Mouse (Mus musculus) hindbrain, embryonic 12.5 days (tissue): ENCODE measurements at regions not wholly inside any gene's neighbourhood (a gene's known extent, or its start where the extent isn't known, plus 50 kb on each side); places are given as distances from the start of the nearest gene placed in this dataset.

ENCODE experiments used
- ATAC-seq: fragments of 200-750 bp; cut with Nextera tagmentation; 2 replicates; pipeline ENCODE4 v1.8.0; 2017; ENCODE audit warnings: moderate TSS enrichment; ENCODE audit not compliant: low FRiP score
- H3K27ac ChIP-seq: fragments of 300-500 bp; sonication (generic); 2 replicates; pipeline ENCODE4 v1.5.1; 2016; ENCODE audit warnings: mild to moderate bottlenecking
- H3K27me3 ChIP-seq: fragments of 300-500 bp; sonication (generic); 2 replicates; pipeline ENCODE4 v1.6.1; 2016; ENCODE audit warnings: mild to moderate bottlenecking
- H3K36me3 ChIP-seq: fragments of 300-500 bp; sonication (generic); 2 replicates; pipeline ENCODE4 v1.6.1; 2016; ENCODE audit warnings: mild to moderate bottlenecking
- H3K4me1 ChIP-seq: fragments of 300-500 bp; sonication (generic); 2 replicates; pipeline ENCODE4 v1.6.1; 2016
- H3K4me2 ChIP-seq: fragments of 300-500 bp; sonication (generic); replicated peaks from 2 replicates; pipeline ENCODE4 v1.6.1; 2016; ENCODE audit warnings: mild to moderate bottlenecking
- H3K4me3 ChIP-seq: fragments of 300-500 bp; sonication (generic); 2 replicates; pipeline ENCODE4 v1.5.1; 2016; ENCODE audit warnings: mild to moderate bottlenecking
- H3K9ac ChIP-seq: fragments of 300-500 bp; sonication (generic); 2 replicates; pipeline ENCODE4 v1.6.1; 2016; ENCODE audit warnings: mild to moderate bottlenecking, moderate library complexity
- H3K9me3 ChIP-seq: fragments of 300-500 bp; sonication (generic); replicated peaks from 2 replicates; pipeline ENCODE4 v1.6.1; 2016; ENCODE audit warnings: mild to moderate bottlenecking
- WGBS: fragments of 180-500 bp; shearing (Covaris S2); methylation state at CpG from one replicate; pipeline ENCODE4 v1.1.7; 2016; 5-methylcytosine and 5-hydroxymethylcytosine counted together

DNA sequence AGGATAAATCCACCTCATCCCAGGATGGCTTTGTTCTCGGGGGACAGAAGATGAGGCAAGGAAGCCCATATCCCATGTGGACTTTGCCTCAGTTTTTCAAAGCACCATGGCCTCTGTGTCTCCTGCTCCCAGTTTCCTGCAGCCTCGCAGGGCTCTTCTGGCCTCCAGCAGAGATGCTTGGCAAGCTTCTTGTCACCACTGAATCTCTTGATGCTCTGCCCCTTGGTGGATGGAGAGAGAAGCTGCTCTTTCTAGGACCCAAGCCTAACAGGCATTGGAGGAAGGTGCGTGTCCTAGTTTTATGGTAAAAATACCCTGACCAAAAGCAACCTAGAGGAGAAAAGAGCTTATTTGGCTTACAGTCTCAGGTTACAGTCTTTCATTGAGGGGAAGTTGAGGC, 97.1 kb upstream of the Trpm1 start:
- Histone ChIP-seq H3K36me3 (no peaks in the 10 kb centered on the region), H3K27ac (no peak overlapping the region), H3K27me3 (no peaks in the 10 kb centered on the region), H3K4me1 (peaks cover 12% of the 10 kb centered on the region), H3K9me3 (no peaks in the 10 kb centered on the region), H3K9ac (no peak overlapping the region), H3K4me3 (no peak overlapping the region), H3K4me2 (no peak overlapping the region)
- 83% methylated on average over 3 of the region's 3 CpGs for WGBS
- no peak for ATAC-seq

- 84% methylated on average over 4 of the region's 4 CpGs for WGBS
- H3K4me1 ChIP-seq, result peaks cover 12% of the 10 kb centered on the region
- no peak overlapping the region for H3K27ac ChIP-seq
- H3K9ac ChIP-seq, result no peak overlapping the region
- no peak for ATAC-seq
- H3K4me3 ChIP-seq, result no peak overlapping the region
- H3K9me3 ChIP-seq, result no peaks in the 10 kb centered on the region
- no peak overlapping the region for H3K4me2 ChIP-seq
- H3K27me3 ChIP-seq, result no peaks in the 10 kb centered on the region
- no peaks in the 10 kb centered on the region for H3K36me3 ChIP-seq
Observed at GRCm38 (mm10) chr7:64054996-64055395, 98.6 kb upstream of the Trpm1 start.

GRCm38 (mm10) chr7:64053766-64054165, 99.9 kb upstream of the Trpm1 start:
- H3K4me1 ChIP-seq, result peaks cover 13% of the 10 kb centered on the region
- H3K9ac ChIP-seq, result no peak overlapping the region
- H3K36me3 ChIP-seq, result no peaks in the 10 kb centered on the region
- no peak overlapping the region for H3K4me3 ChIP-seq
- H3K9me3 ChIP-seq, result no peaks in the 10 kb centered on the region
- 52% methylated on average over 12 of the region's 12 CpGs for WGBS
- H3K27ac ChIP-seq, result no peak overlapping the region
- ATAC-seq, result no peak
- H3K4me2 ChIP-seq, result no peak overlapping the region
- no peaks in the 10 kb centered on the region for H3K27me3 ChIP-seq

- no peaks in the 10 kb centered on the region for H3K36me3 ChIP-seq
- ATAC-seq, result no peak
- H3K27me3 ChIP-seq, result no peaks in the 10 kb centered on the region
- 90% methylated on average over 9 of the region's 9 CpGs for WGBS
- no peak overlapping the region for H3K9ac ChIP-seq
- H3K4me3 ChIP-seq, result no peak overlapping the region
- H3K9me3 ChIP-seq, result no peaks in the 10 kb centered on the region
- H3K27ac ChIP-seq, result no peak overlapping the region
- no peak overlapping the region for H3K4me2 ChIP-seq
- H3K4me1 ChIP-seq, result peaks cover 12% of the 10 kb centered on the region
Observed at GRCm38 (mm10) chr7:64052400-64052799, 101.2 kb upstream of the Trpm1 start.

DNA sequence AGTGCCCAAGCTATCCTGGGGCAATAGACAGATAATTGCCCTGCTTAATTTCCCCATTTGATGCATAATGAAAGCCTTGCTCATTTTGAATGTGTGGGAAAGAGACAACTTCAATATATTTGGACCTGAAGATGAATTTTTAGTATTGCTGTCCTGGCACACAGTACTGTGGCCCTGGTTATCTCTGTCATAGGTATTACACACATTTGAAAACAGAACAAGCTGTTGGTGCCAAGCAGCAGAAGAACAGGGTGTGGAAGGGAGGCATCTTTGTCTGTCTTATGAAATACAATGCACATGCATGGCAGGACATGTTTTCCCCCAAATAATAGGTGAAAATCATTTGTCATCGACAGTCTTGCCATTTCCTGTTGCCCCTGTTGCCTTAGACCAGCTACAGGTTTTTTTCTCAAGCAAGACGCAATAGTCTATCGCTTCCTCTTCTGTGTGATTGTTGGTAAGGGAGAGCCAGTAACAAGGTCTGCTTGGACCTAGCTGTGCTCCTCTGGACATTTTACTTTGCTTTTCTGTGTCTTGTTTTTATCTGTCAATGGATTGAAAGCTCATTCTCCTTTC, 102.7 kb upstream of the Trpm1 start:
- WGBS, result 86% methylated on average over 3 of the region's 3 CpGs

GRCm38 (mm10) chr7:64050246-64050645, 103.4 kb upstream of the Trpm1 start:
- H3K36me3 ChIP-seq, result no peaks in the 10 kb centered on the region
- no peak overlapping the region for H3K27ac ChIP-seq
- 70% methylated on average over 5 of the region's 5 CpGs for whole genome bisulfite sequencing
- H3K4me3 ChIP-seq, result no peak overlapping the region
- ATAC-seq, result no peak
- no peaks in the 10 kb centered on the region for H3K9me3 ChIP-seq
- H3K27me3 ChIP-seq, result no peaks in the 10 kb centered on the region
- H3K9ac ChIP-seq, result no peak overlapping the region
- H3K4me2 ChIP-seq, result no peak overlapping the region
- peaks cover 12% of the 10 kb centered on the region for H3K4me1 ChIP-seq

More for the DNA sequence above, 102.7 kb upstream of the Trpm1 start:
- no peak for ATAC-seq
- Histone ChIP-seq H3K4me3 (no peak overlapping the region), H3K9ac (no peak overlapping the region), H3K4me1 (peaks cover 12% of the 10 kb centered on the region), H3K9me3 (no peaks in the 10 kb centered on the region), H3K27ac (no peak overlapping the region), H3K27me3 (no peaks in the 10 kb centered on the region), H3K36me3 (no peaks in the 10 kb centered on the region), H3K4me2 (no peak overlapping the region)

GRCm38 (mm10) chr7:64049183-64049965, 104.3 kb upstream of the Trpm1 start:
- H3K9me3 ChIP-seq, result no peaks in the 10 kb centered on the region
- 0 out of 2 replicates have a peak overlapping the region, but pooled peaks have one; percentile 30 for H3K27ac ChIP-seq
- H3K4me3 ChIP-seq, result peak overlapping the region; percentile 37; the same call in 1 of the 2 replicates
- peaks cover 12% of the 10 kb centered on the region for H3K4me1 ChIP-seq
- 71% methylated on average over 11 of the region's 11 CpGs for WGBS
- peak overlapping the region; percentile 62 for H3K9ac ChIP-seq
- H3K4me2 ChIP-seq, result peak overlapping the region; percentile 64
- H3K27me3 ChIP-seq, result no peaks in the 10 kb centered on the region
- ATAC-seq, result peak; percentile 17; the same call in 1 of the 2 replicates
- no peaks in the 10 kb centered on the region for H3K36me3 ChIP-seq

DNA sequence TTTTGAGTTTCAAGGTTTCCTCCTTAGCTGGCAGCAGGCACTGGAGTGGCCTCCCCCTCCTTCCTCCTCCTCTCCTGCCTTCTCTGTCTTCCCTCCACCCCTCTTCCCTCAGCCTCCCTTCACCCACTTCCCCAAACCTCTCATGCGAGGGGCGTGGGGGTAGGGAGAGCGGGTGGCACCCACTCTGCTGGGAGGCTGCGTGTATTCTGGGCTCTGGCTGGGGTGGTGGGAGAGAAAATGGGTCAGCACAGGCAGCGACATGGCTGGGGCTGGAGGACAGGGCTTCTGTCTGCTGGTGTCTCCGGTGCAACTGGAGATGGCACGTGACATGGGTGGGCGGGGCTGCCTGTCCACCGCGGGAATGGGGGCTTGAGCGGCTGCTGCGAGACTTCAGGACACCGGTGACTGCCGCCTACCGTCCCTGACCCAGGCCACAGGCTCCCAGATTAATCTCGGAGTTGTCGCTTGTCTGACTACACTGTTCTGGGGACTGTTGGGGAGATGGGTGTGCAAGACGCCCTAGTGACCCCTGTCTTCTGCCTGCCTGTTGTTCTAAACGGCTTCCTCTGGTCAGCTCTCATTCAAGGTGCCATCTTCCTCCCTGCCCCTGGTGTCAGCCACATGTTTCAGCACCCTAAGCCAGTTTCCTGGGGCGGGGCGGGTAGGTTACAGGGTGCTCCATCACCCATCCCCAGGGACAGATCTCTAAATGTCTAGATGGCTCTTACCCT, 105.0 kb upstream of the Trpm1 start:
- H3K4me3 ChIP-seq, result peak overlapping the region; percentile 37
- H3K27me3 ChIP-seq, result no peaks in the 10 kb centered on the region
- H3K4me2 ChIP-seq, result peak overlapping the region; percentile 64
- no peaks in the 10 kb centered on the region for H3K9me3 ChIP-seq
- 0 out of 2 replicates have a peak overlapping the region, but pooled peaks have one; percentile 30 for H3K27ac ChIP-seq
- H3K9ac ChIP-seq, result peak overlapping the region; percentile 62
- peaks cover 12% of the 10 kb centered on the region for H3K4me1 ChIP-seq
- WGBS, result 4% methylated on average over 21 of the region's 21 CpGs
- peak; percentile 91 for ATAC-seq
- no peaks in the 10 kb centered on the region for H3K36me3 ChIP-seq

DNA sequence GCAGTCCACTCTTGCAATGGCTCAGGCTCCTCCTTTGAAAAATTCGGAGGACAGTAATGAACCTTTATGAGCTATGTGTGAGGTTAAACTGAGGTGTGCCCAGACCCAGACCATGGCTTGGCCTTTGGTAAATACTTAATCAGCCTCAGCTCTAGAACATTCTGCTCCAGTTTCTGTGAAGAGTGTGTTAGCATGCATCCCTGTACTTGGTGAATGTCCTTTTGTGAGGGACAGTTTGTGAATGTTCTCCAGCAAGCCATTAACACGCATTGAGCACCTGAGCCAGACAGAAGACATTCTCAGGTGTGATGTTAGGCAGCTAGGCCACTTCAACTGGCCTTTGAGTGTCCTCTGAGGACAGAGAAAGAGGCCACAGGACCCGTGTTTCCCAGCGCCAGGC, 105.8 kb upstream of the Trpm1 start:
- no peak overlapping the region for H3K27ac ChIP-seq
- no peak for ATAC-seq
- H3K9me3 ChIP-seq, result no peaks in the 10 kb centered on the region
- no peaks in the 10 kb centered on the region for H3K27me3 ChIP-seq
- peak overlapping the region; percentile 64 for H3K4me2 ChIP-seq
- no peak overlapping the region for H3K4me3 ChIP-seq
- no peak overlapping the region for H3K9ac ChIP-seq
- H3K4me1 ChIP-seq, result peaks cover 12% of the 10 kb centered on the region
- 83% methylated on average over 4 of the region's 4 CpGs for WGBS
- no peaks in the 10 kb centered on the region for H3K36me3 ChIP-seq

DNA sequence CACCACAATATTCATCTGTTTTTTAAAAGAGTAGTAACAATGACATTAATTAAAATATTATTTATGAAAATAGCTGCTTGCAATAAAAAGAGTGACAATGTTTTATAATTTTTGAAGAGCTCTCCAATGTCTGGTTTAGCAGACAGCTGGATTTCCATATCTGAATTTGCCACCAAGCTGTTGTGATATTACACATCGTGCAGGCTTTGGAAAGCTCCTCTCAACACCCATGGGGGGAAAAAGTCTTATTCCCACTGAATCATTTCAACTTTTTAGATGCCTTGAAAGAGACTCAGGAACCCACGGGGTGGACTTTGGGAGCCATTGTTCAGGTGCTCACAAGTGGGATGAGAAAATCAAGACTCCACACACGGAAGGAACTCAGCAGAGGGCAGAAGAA, 106.6 kb upstream of the Klf13 start:
- Histone ChIP-seq H3K36me3 (no peaks in the 10 kb centered on the region), H3K27me3 (no peaks in the 10 kb centered on the region), H3K27ac (no peak overlapping the region), H3K4me3 (no peak overlapping the region), H3K4me2 (no peak overlapping the region), H3K9me3 (peaks cover 7% of the 10 kb centered on the region; the same call in 1 of the 2 replicates), H3K9ac (no peak overlapping the region), H3K4me1 (peaks cover 12% of the 10 kb centered on the region)
- WGBS, result 84% methylated on average over 3 of the region's 3 CpGs
- no peak for ATAC-seq

- WGBS, result 65% methylated on average over 2 of the region's 2 CpGs
Observed at GRCm38 (mm10) chr7:64042978-64043377, 104.3 kb upstream of the Klf13 start.

DNA sequence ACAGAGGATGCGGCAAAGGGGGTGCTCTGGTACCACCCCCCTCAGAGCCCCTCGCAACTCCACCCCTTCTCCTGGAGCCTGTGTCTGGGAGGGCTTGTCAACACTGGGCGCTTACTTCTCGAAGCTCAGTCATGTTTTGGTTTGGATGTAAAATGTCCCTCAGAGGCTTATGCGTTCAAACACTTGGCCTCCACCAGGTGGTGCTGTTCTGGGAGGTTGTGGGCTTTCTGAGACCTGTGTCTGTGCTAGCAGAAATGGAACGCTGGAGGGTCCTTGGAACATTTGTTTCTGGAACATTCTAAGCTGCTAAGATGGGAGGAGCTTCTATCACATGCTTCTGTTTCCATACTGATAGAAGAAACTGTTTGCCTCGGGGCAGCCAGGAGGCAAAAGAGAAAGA, 102.6 kb upstream of the Klf13 start:
- no peaks in the 10 kb centered on the region for H3K36me3 ChIP-seq
- H3K4me1 ChIP-seq, result no peaks in the 10 kb centered on the region
- H3K4me3 ChIP-seq, result no peak overlapping the region
- H3K9ac ChIP-seq, result no peak overlapping the region
- 96% methylated on average over 7 of the region's 7 CpGs for WGBS
- no peak for ATAC-seq
- no peak overlapping the region for H3K4me2 ChIP-seq
- H3K27ac ChIP-seq, result no peak overlapping the region
- peaks cover 7% of the 10 kb centered on the region; the same call in 1 of the 2 replicates for H3K9me3 ChIP-seq
- H3K27me3 ChIP-seq, result no peaks in the 10 kb centered on the region

More at GRCm38 (mm10) chr7:64042978-64043377, 104.3 kb upstream of the Klf13 start:
- Histone ChIP-seq H3K27me3 (no peaks in the 10 kb centered on the region), H3K4me3 (no peak overlapping the region), H3K27ac (no peak overlapping the region), H3K9me3 (peaks cover 7% of the 10 kb centered on the region; the same call in 1 of the 2 replicates), H3K4me1 (no peaks in the 10 kb centered on the region), H3K9ac (no peak overlapping the region), H3K4me2 (no peak overlapping the region), H3K36me3 (no peaks in the 10 kb centered on the region)
- ATAC-seq, result no peak
